Mouse (Mus musculus) CH12.LX (cell line): Measurements from ENCODE around the gene B3galt1. TPM values are rescaled to one million over a fixed set of nuclear protein-coding genes. Genes with fewer than 3 reads are reported as not detected.

ENCODE experiments used
- DNase-seq: peaks from one replicate; pipeline ENCODE4 v3.0.0-alpha.2; 2013; ENCODE audit errors: extremely low read depth
- H3K27ac ChIP-seq: 2 replicates; pipeline ENCODE4 v1.5.1; 2012; ENCODE audit warnings: low read depth, mild to moderate bottlenecking, control low read depth, moderate library complexity; ENCODE audit not compliant: insufficient read depth
- H3K27me3 ChIP-seq: replicated peaks from 2 replicates; pipeline ENCODE3; 2012; ENCODE audit warnings: inconsistent platforms
- H3K36me3 ChIP-seq, 2 experiments: replicated peaks in 1 of 2; 2 replicates each; pipeline versions ENCODE3 to v1.6.1; 2012; ENCODE audit warnings: inconsistent platforms in 1 of 2, low read length in 1 of 2, mild to moderate bottlenecking in 1 of 2, mixed read lengths in 1 of 2, moderate library complexity in 1 of 2; ENCODE audit not compliant: control insufficient read depth in 1 of 2, insufficient read depth in 1 of 2
- H3K4me1 ChIP-seq, 2 experiments: 2 replicates each; pipeline ENCODE4 v1.6.1; 2012; ENCODE audit warnings: inconsistent platforms in 1 of 2, moderate library complexity in 1 of 2; ENCODE audit not compliant: insufficient read depth in 2 of 2, control insufficient read depth in 1 of 2
- H3K4me2 ChIP-seq: 2 replicates; pipeline ENCODE4 v1.6.1; 2012; ENCODE audit warnings: low read depth, mild to moderate bottlenecking, control low read depth; ENCODE audit not compliant: poor library complexity, insufficient read depth, severe bottlenecking
- H3K4me3 ChIP-seq, 3 experiments: fragments of 150-350 bp in 1 of 3; sonication (generic) in 1 of 3; replicated peaks in 1 of 3; 2 replicates each; pipeline versions ENCODE3 to v1.5.1; 2011 to 2012; ENCODE audit warnings: low read depth in 2 of 3, low read length in 2 of 3, mild to moderate bottlenecking in 2 of 3, moderate library complexity in 2 of 3, control low read depth in 1 of 3, improper control_type of control experiment in 1 of 3, inconsistent platforms in 1 of 3, mixed read lengths in 1 of 3; ENCODE audit not compliant: poor library complexity in 1 of 3
- H3K79me2 ChIP-seq: replicated peaks from 2 replicates; pipeline ENCODE4 v1.6.1; 2012; ENCODE audit warnings: mild to moderate bottlenecking, moderate library complexity; ENCODE audit not compliant: control insufficient read depth, poor library complexity, insufficient read depth, severe bottlenecking; ENCODE audit errors: extremely low read depth
- H3K9ac ChIP-seq: 2 replicates; pipeline ENCODE4 v1.6.1; 2012; ENCODE audit warnings: low read depth, mild to moderate bottlenecking, control low read depth, moderate library complexity; ENCODE audit not compliant: insufficient read depth
- H3K9me3 ChIP-seq: replicated peaks from 2 replicates; pipeline ENCODE3; 2012; ENCODE audit warnings: low read length, inconsistent platforms, mixed read lengths
- BHLHE40 ChIP-seq: IDR thresholded peaks from 2 replicates; pipeline ENCODE4 v1.6.1; 2011; ENCODE audit warnings: mild to moderate bottlenecking, low read depth, low read length, improper control_type of control experiment
- CHD1 ChIP-seq: IDR thresholded peaks from 2 replicates; pipeline ENCODE4 v1.6.1; 2012; ENCODE audit warnings: low read depth, low read length, improper control_type of control experiment, inconsistent platforms
- CHD2 ChIP-seq: IDR thresholded peaks from 2 replicates; pipeline ENCODE4 v1.6.1; 2011; ENCODE audit warnings: low read length, improper control_type of control experiment
- CTCF ChIP-seq, 2 experiments: IDR thresholded peaks in 1 of 2; conservative IDR thresholded peaks in 1 of 2; 2 replicates each; pipeline ENCODE4 v1.5.1; 2011 to 2012; ENCODE audit warnings: low read depth in 2 of 2, low read length in 2 of 2, improper control_type of control experiment in 1 of 2, inconsistent platforms in 1 of 2, mild to moderate bottlenecking in 1 of 2, moderate library complexity in 1 of 2
- ELF1 ChIP-seq: IDR thresholded peaks from 2 replicates; pipeline ENCODE4 v1.6.1; 2014; ENCODE audit warnings: low read depth, mild to moderate bottlenecking, inconsistent platforms, low read length, improper control_type of control experiment
- ETS1 ChIP-seq: conservative IDR thresholded peaks from 2 replicates; pipeline ENCODE4 v1.6.1; 2012; ENCODE audit warnings: low read depth, mild to moderate bottlenecking, inconsistent platforms, low read length, improper control_type of control experiment, moderate library complexity
- GABPA ChIP-seq: IDR thresholded peaks from 2 replicates; pipeline ENCODE4 v1.6.1; 2012; ENCODE audit warnings: low read depth, low read length, improper control_type of control experiment, inconsistent platforms; ENCODE audit not compliant: insufficient replicate concordance
- HCFC1 ChIP-seq: IDR thresholded peaks from 2 replicates; pipeline ENCODE4 v1.6.1; 2012; ENCODE audit warnings: low read depth, mild to moderate bottlenecking, inconsistent platforms, low read length, improper control_type of control experiment
- IRF4 ChIP-seq: IDR thresholded peaks from 2 replicates; pipeline ENCODE4 v1.6.1; 2014; ENCODE audit warnings: low read depth, mild to moderate bottlenecking, inconsistent platforms, low read length, improper control_type of control experiment
- JUN ChIP-seq: IDR thresholded peaks from 2 replicates; pipeline ENCODE4 v1.6.1; 2011; ENCODE audit warnings: low read depth, mild to moderate bottlenecking, low read length, improper control_type of control experiment, moderate library complexity; ENCODE audit not compliant: insufficient read depth
- KAT2A ChIP-seq: IDR thresholded peaks from 2 replicates; pipeline ENCODE4 v1.6.1; 2012; ENCODE audit warnings: low read length, improper control_type of control experiment, inconsistent platforms; ENCODE audit not compliant: insufficient replicate concordance
- MAFK ChIP-seq: IDR thresholded peaks from 2 replicates; pipeline ENCODE4 v1.6.1; 2011; ENCODE audit warnings: low read length, improper control_type of control experiment; ENCODE audit not compliant: insufficient replicate concordance
- MAX ChIP-seq: IDR thresholded peaks from 2 replicates; pipeline ENCODE4 v1.6.1; 2011; ENCODE audit warnings: low read length, improper control_type of control experiment
- MAZ ChIP-seq: IDR thresholded peaks from 2 replicates; pipeline ENCODE4 v1.6.1; 2012; ENCODE audit warnings: low read depth, mild to moderate bottlenecking, inconsistent platforms, low read length, improper control_type of control experiment, moderate library complexity
- MYC ChIP-seq: IDR thresholded peaks from 2 replicates; pipeline ENCODE4 v1.6.1; 2011; ENCODE audit warnings: low read depth, mild to moderate bottlenecking, improper control_type of control experiment, low read length
- NRF1 ChIP-seq: IDR thresholded peaks from 2 replicates; pipeline ENCODE4 v1.6.1; 2014; ENCODE audit warnings: low read depth, mild to moderate bottlenecking, inconsistent platforms, low read length, improper control_type of control experiment, moderate library complexity
- PAX5 ChIP-seq: IDR thresholded peaks from 2 replicates; pipeline ENCODE4 v1.6.1; 2012; ENCODE audit warnings: low read length, inconsistent platforms, mixed read lengths
- POLR2A ChIP-seq: IDR thresholded peaks from 2 replicates; pipeline ENCODE4 v1.6.1; 2011; ENCODE audit warnings: low read depth, mild to moderate bottlenecking, improper control_type of control experiment, low read length
- RAD21 ChIP-seq: IDR thresholded peaks from 2 replicates; pipeline ENCODE4 v1.6.1; 2011; ENCODE audit warnings: low read depth, mild to moderate bottlenecking, low read length, improper control_type of control experiment, moderate library complexity
- SIN3A ChIP-seq: IDR thresholded peaks from 2 replicates; pipeline ENCODE4 v1.6.1; 2012; ENCODE audit warnings: low read length, improper control_type of control experiment, inconsistent platforms
- SMC3 ChIP-seq: IDR thresholded peaks from 2 replicates; pipeline ENCODE4 v1.6.1; 2011; ENCODE audit warnings: low read depth, low read length, improper control_type of control experiment
- TBP ChIP-seq: conservative IDR thresholded peaks from 2 replicates; pipeline ENCODE4 v1.6.1; 2011; ENCODE audit warnings: low read depth, low read length, improper control_type of control experiment
- TCF12 ChIP-seq: IDR thresholded peaks from 2 replicates; pipeline ENCODE4 v1.6.1; 2014; ENCODE audit warnings: low read depth, mild to moderate bottlenecking, inconsistent platforms, low read length, improper control_type of control experiment
- UBTF ChIP-seq: IDR thresholded peaks from 2 replicates; pipeline ENCODE4 v1.6.1; 2012; ENCODE audit warnings: low read depth, mild to moderate bottlenecking, inconsistent platforms, low read length, improper control_type of control experiment, moderate library complexity
- USF1 ChIP-seq: IDR thresholded peaks from 2 replicates; pipeline ENCODE4 v1.6.1; 2014; ENCODE audit warnings: low read depth, mild to moderate bottlenecking, inconsistent platforms, low read length, improper control_type of control experiment
- USF2 ChIP-seq: conservative IDR thresholded peaks from 2 replicates; pipeline ENCODE4 v1.6.1; 2011; ENCODE audit warnings: low read depth, low read length, improper control_type of control experiment
- ZC3H11A ChIP-seq: IDR thresholded peaks from 2 replicates; pipeline ENCODE4 v1.6.1; 2012; ENCODE audit warnings: low read depth, mild to moderate bottlenecking, inconsistent platforms, low read length, improper control_type of control experiment
- ZKSCAN1 ChIP-seq: IDR thresholded peaks from 2 replicates; pipeline ENCODE4 v1.6.1; 2012; ENCODE audit warnings: low read depth, inconsistent platforms, low read length, improper control_type of control experiment, borderline replicate concordance
- ZNF384 ChIP-seq: IDR thresholded peaks from 2 replicates; pipeline ENCODE4 v1.6.1; 2012; ENCODE audit warnings: low read depth, low read length, improper control_type of control experiment, inconsistent platforms
- dilution Hi-C: fragments of 300-500 bp; cut with MboI; formaldehyde crosslinking; loops from 2 replicates; pipeline ENCODE4 v1.14.3; 2020; ENCODE audit warnings: low sequenced_read_pairs; ENCODE audit not compliant: extremely low pct_unique_long_range_greater_than_20kb, extremely low pct_ligation_motif_present
- in situ Hi-C: fragments of 300-500 bp; cut with MboI; formaldehyde crosslinking; loops from 3 replicates; pipeline ENCODE4 v1.14.3; 2019; ENCODE audit warnings: low sequenced_read_pairs, low pct_ligation_motif_present, low pct_unique_long_range_greater_than_20kb, mixed read lengths
- polyA plus RNA-seq: library from polyadenylated mRNA; unstranded; fragments of >175 nt; gene quantifications from 2 replicates; pipeline ENCODE4 v1.2.1, GENCODE M21; 2012; ENCODE audit warnings: low read depth; ENCODE audit not compliant: insufficient read length
- total RNA-seq, 2 experiments: library from RNA; depleted of rRNA; stranded (reverse); fragments of 300-350 nt in 1 of 2; fragments of >200 nt in 1 of 2; gene quantifications; 2 replicates each; pipeline ENCODE4 v1.2.3; 2012 to 2014

The B3galt1 gene
- total and polyA plus RNA-seq, 3 experiments = not detected

GRCm38 (mm10) chr2:67730771-67731170, 165.1 kb downstream of the B3galt1 start:
- no peaks in the 10 kb centered on the region for H3K27me3 ChIP-seq
- no peak for DNase-seq
- TF ChIP-seq SMC3 (no peak), JUN (no peak), CTCF (conservative IDR thresholded peaks at IDR 0.05 in 1 of 2, IDR thresholded peaks at IDR 0.05 in 1 of 2; ENCODE audit: low read depth in 2 of 2, low read length in 2 of 2) (no peak), MYC (no peak), MAX (no peak), ETS1 (no peak), MAZ (no peak), ZC3H11A (no peak), CHD2 (no peak), TBP (no peak), HCFC1 (no peak), SIN3A (no peak), MAFK (no peak), ZKSCAN1 (no peak), BHLHE40 (no peak), UBTF (no peak), TCF12 (no peak), POLR2A (no peak), NRF1 (no peak), ELF1 (no peak)
- H3K9ac ChIP-seq = no peak overlapping the region
- dilution Hi-C loops (no loop called here), in situ Hi-C loops (no loop called here)
- H3K4me2 ChIP-seq = no peak overlapping the region
- no peaks in the 10 kb centered on the region for H3K79me2 ChIP-seq
- no peak overlapping the region for H3K27ac ChIP-seq
- no peak overlapping the region for H3K4me3 ChIP-seq
- H3K36me3 ChIP-seq = no peaks in the 10 kb centered on the region
- H3K4me1 ChIP-seq = no peaks in the 10 kb centered on the region
- H3K9me3 ChIP-seq = peaks cover 23% of the 10 kb centered on the region

GRCm38 (mm10) chr2:67751585-67751984, 185.9 kb downstream of the B3galt1 start:
- H3K4me1 ChIP-seq = no peaks in the 10 kb centered on the region
- no peak overlapping the region for H3K9ac ChIP-seq
- dilution Hi-C loops = no loop called here
- H3K79me2 ChIP-seq = no peaks in the 10 kb centered on the region
- DNase-seq = no peak
- H3K4me3 ChIP-seq = no peak overlapping the region
- TF ChIP-seq USF2 (no peak), RAD21 (no peak), CHD2 (no peak), TBP (no peak), ZC3H11A (no peak), NRF1 (no peak), GABPA (no peak), CHD1 (no peak), IRF4 (no peak), ZNF384 (no peak), KAT2A (no peak), USF1 (no peak), POLR2A (no peak), PAX5 (no peak), ZKSCAN1 (no peak)
- TF ChIP-seq, all 38 proteins: peak for 0
- in situ Hi-C loops = no loop called here
- no peaks in the 10 kb centered on the region for H3K36me3 ChIP-seq
- no peak overlapping the region for H3K4me2 ChIP-seq
- no peak overlapping the region for H3K27ac ChIP-seq
- peaks cover 36% of the 10 kb centered on the region for H3K9me3 ChIP-seq
- H3K27me3 ChIP-seq = no peaks in the 10 kb centered on the region
